Mouse (Mus musculus): ENCODE results near the gene Klhl5.

Gene Klhl5

DNA sequence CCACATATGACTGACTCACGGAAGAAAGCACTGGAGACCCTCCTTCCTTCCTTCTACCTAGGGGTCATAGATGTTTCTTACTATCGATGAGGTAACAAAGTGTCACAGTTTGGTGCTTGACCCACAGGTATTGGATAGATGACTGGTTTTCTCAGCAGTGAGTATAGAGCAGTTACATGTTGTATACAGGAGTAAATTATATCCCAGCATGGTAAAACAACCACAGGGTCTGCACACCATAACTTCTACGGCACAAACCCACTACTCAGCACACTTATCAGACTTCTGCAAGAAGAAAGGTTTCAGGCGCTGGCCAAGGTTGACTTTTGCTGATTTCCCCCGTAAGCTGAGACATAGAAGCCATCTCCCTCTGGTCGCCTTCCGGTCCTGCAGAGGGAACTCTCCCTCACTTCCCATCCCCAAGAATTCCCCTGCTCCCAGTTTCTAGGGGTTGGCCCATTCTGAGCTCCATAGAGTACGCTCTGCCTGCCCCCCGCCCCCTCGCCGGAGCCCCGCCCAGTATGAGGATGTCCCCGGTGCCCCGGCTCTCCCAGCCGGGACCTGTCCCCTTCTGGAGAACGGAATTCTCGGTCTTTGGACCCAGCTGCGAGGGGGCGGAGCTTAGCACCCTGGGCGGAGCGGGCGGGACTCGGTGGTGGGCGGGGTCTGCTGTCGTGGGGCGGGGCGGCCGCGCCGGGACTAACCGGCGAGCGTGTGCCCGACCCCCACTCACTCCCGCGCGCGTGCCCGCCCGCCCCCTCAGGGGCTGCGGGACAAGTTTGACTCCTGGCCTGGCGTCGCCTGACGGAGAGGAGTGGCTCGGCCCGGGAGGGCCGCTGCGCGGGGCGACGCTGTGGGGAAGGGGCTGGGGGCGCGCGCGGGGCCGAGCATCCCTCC is at the start of gene Klhl5:
Gene Klhl5 (plus strand): TSS at position 664 of the 897 bp plus-strand sequence.
- peak; percentile 85 for DNase-seq (ENCODE audit: low read depth, low spot score)

DNA sequence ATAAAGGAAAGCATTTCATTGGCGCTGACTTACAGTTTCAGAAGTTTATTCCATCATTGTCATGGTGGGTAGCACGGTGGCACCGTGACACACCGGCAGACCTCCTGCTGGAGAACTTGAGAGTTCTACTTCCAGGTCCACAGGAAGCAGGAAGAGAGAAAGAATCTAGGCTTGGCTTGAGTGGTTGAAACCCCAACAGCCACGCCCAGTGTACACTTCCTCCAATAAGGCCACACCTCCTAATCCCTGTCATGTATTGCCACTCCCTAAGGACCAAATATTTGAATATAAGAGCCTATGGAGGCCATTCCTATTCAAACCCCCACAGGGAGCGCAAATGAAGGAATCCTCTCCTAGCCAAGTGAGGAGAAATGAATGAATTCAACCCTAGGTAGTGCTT is 49.7 kb upstream of the Klhl5 start:
- DNase-seq (ENCODE audit: low read depth, low spot score) = no peak

GRCm38 (mm10) chr5:65059806-65060205 is 47.5 kb upstream of the Klhl5 start:
- DNase-seq (ENCODE audit: low read depth, low spot score) = no peak

GRCm38 (mm10) chr5:65062236-65062635 is 45.1 kb upstream of the Klhl5 start:
- no peak for DNase-seq (ENCODE audit: low read depth, low spot score)

- DNase-seq (ENCODE audit: low read depth, low spot score) = no peak
Observed at GRCm38 (mm10) chr5:65063266-65063665, 44.1 kb upstream of the Klhl5 start.

GRCm38 (mm10) chr5:65068166-65068565 is 39.2 kb upstream of the Klhl5 start:
- no peak for DNase-seq (ENCODE audit: low read depth, low spot score)

DNA sequence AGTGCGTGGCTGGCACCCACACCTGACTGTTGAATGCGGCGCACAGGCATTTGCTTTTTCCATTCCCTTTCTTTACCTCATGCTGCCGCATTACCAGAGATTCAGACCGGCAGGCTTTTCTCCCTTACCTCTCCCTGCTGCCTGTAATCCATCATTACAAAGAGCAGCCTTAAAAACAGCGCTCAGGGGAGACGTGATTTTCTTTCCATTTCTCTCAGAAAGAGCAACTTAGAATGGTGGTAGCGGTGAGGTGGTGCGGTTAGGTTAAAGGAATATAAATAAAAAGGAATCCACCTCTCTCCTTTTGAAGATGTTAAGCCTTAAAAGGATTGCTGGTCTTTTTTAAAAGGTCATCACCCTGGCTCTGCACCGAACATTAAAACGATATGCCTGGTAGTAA is 37.5 kb upstream of the Klhl5 start:
- no peak for DNase-seq (ENCODE audit: low read depth, low spot score)

DNA sequence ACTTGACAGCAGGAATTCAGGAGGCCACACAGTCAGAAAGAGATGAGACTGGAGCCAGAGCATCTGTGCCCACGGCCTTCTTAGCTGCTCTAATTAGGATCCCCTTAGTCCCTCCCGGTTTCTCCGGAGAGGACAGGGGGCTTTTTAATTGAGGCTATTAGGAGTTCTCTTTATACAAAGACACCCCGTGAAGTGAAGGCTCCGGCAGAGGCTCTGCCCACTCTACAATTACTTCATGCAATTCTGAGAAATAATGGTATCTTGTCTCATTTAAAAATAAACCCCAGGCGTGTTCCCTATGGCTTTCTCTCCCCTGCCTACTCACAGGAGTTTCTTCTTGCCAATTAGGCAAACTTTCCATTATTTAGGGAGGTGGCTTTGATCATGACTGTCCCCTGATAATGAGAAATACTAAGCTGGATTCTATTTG is 35.6 kb upstream of the Klhl5 start:
- no peak for DNase-seq (ENCODE audit: low read depth, low spot score)

- DNase-seq (ENCODE audit: low read depth, low spot score) = peak; percentile 62
Observed at GRCm38 (mm10) chr5:65073247-65073646, 34.1 kb upstream of the Klhl5 start.

DNA sequence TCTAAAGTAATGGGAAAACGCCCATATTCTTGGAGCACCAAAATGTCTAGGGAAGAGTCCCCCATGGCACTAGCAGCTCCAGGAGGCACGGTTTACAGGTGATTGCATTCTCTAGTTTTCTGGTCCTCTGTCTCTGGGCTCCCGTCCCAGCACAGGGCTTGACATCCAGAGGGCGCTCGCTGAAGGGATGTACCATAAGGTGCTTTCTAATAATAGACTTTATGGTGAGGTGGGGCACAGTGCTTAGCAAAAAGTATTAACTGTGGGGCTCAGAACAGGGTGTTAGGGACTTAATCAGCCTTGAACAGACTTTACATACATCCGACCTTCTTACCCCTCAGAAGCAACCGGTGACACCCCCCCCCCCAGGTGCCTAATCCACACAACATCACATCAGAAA is 32.6 kb upstream of the Klhl5 start:
- DNase-seq (ENCODE audit: low read depth, low spot score) = no peak

GRCm38 (mm10) chr5:65076087-65076486 is 31.3 kb upstream of the Klhl5 start:
- DNase-seq (ENCODE audit: low read depth, low spot score) = peak; percentile 52

- DNase-seq (ENCODE audit: low read depth, low spot score) = no peak
Observed at GRCm38 (mm10) chr5:65076748-65077147, 30.6 kb upstream of the Klhl5 start.

DNA sequence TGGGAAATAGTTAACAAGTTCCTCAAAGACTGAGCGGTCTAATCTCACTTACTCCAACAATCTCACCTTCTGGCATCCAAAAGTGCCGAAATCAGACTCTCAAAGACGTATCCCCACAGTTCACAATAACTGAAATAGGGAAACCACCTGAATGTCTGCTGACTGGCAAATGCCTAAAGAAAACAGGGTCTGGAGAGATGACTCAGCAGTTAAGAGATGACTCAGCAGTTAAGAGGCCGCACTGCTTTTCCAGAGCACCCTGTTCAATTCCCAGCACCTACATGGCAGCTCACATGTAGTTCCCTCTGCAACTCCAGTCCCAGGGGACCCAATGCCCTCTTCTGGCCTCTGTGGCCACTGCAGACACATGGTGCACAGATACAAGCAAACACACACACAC is 29.3 kb upstream of the Klhl5 start:
- peak; percentile 32 for DNase-seq (ENCODE audit: low read depth, low spot score)

DNA sequence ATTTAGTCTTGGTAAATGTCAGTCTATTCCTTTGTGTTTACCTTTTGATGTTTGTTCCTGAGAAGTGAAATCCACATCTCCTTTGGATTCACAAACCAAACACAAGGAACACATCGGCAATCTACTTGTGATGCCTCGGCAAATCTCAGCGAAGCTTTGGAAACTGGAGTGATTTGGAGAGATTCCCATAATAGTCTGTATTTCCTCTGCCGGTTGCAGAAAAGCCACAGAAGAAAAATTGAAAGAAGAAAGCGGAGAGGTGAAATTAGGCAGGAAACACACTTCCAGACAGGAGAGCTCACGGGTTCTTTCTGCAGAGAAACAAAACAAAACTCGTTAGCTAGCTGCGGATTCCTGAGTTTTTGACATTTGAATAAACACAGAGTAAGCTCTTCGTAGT is 27.5 kb upstream of the Klhl5 start:
- no peak for DNase-seq (ENCODE audit: low read depth, low spot score)

- no peak for DNase-seq (ENCODE audit: low read depth, low spot score)
Observed at GRCm38 (mm10) chr5:65081836-65082235, 25.5 kb upstream of the Klhl5 start.

DNA sequence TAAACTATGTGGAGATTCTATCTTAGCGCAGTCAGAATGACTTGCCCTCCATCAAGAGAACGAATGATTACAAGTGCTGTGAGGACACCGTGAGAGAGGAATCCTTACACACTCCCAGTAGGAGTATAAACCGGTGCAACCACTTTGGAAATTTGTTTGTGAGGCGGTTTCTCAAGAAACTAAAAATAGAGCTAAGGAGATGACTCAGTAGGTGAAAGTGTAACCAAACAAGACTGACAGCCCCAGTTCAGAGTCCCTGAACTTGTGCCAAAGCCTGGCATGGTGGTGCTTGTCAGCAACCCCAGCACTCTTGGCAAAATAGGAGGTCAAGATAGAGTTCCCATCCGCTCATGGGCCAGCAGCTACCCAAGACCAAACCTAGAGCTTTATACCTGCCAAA is 20.8 kb upstream of the Klhl5 start:
- DNase-seq (ENCODE audit: low read depth, low spot score) = peak; percentile 64

GRCm38 (mm10) chr5:65089707-65090106 is 17.6 kb upstream of the Klhl5 start:
- DNase-seq (ENCODE audit: low read depth, low spot score) = peak; percentile 79

DNA sequence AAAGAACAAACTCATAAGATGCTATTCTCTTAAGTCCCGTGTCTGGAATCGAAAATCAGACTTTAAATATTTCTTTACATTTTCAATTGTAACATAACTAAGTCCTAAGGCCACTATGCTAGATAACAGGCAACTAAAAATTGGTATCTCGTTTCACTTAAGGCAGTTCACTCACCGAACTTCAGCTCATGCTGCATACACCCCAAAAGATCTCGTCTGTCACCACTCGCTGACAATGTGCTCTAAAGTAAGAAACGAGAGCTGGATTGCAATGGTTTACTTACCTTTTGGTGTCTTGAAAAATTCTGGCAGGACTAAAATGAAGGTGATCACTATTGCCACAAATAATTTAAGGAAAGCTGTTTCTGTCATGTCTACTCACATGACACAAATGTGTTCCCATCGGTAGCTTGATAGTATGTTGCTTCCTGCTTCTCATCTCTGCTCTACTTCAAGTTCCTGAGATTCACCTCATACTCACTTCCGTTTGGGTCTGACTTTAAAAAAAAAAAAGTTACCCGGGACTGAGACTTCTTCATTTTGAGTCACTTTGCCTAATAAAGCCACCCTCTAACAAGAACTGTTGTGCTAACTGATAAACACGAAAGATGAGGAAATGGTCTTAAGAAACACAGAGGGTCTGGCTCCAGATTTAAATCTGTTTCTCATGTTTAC is 16.0 kb upstream of the Klhl5 start:
- DNase-seq (ENCODE audit: low read depth, low spot score) = peak; percentile 91

DNA sequence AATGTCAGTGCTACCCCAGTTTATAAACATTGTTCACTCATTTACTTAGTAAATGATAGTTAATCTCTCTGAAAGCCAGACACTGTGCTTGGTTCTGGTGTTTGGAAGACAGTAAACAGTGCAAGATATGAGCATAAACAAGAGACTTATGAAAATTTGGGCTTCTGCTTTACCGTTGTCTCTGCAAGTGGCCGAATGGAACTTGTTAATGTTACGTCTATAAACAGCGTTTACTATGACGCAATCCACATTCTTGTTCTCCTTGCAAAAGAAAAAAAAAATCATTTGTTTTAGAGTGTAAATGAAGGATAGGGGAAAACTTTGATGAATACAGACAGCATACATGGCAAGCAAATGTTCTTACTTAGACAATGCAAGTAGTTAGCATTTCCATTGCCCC is 15.4 kb upstream of the Klhl5 start, which contains the start of gene Tmem156:
Gene Tmem156 (minus strand): TSS at position 212 of the 400 bp plus-strand sequence.
- DNase-seq (ENCODE audit: low read depth, low spot score) = no peak

DNA sequence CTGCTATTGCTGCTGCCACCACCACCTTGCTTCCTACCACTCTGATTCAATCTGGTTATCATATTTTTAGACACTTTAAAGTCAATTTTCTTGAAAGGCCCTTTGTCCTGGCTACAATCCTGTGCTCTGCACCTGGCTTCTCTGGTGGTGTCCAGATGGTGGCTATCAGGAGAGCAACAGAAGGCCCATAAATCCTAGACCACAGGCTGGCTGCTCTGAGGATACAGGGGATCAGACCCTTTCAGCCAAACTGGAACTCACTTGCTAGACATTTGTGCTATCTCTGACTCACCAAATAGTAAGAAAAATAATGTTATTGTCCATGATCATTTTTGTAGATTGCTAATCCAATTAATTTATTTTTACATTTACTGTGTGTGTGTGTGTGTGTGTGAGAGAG is 13.6 kb upstream of the Klhl5 start:
- no peak for DNase-seq (ENCODE audit: low read depth, low spot score)

GRCm38 (mm10) chr5:65094902-65095545 is 12.3 kb upstream of the Klhl5 start:
- no peak for DNase-seq (ENCODE audit: low read depth, low spot score)

DNA sequence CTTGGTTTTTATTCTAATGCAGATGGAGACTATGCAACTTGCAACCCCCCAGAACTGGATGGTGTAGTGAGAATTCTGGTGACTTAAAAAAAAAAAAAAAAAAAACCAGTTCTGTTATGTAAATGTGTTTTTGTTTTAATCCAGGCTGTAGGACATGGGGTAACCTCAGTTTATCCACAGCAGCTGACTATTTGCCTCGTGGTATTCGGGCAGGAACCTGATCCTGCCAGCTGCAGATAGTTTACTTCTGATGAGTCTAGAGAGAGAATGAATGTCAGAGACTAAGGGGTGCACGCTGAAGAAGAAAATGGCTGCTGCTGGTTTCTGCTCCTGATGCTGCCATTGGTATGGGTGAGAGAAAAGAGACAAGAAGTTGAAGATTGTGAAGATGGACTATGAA is 11.3 kb upstream of the Klhl5 start:
- no peak for DNase-seq (ENCODE audit: low read depth, low spot score)
